Mouse (Mus musculus): Measurements from ENCODE around the gene Chst11. TPM values are rescaled to one million over a fixed set of nuclear protein-coding genes. Genes with fewer than 3 reads are reported as not detected.
A peak's percentile ranks its signal among the peaks of the same experiment; 100 is the strongest.

Gene Chst11
- polyA plus RNA-seq, 1 experiment from 2014 or later, result 4.0 TPM

DNA sequence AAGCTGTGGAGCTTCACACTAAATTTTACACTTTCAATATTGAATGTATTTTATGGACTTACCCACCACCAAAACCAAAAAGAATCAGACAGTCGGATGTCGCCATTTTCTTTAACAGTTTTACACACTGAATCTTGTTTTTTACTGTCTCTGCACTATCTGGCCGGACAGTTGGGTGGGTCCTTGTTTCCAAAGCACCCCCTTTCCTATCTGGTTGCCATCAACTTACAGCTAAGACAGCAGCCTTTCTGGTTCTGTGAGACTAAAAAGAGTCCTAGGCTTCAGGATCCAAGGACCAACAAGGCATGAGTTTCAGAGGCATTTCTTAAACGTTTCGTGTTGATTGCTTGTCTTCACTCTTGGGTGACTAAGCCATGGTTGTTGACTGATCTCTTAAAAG, 168.1 kb downstream of the Chst11 start:
- H3K9ac ChIP-seq, result no peak overlapping the region
- WGBS, result 90% methylated on average over 5 of the region's 5 CpGs
- no peak for ATAC-seq (ENCODE audit: low FRiP score, low read depth)

GRCm38 (mm10) chr10:83153887-83154286, 168.6 kb downstream of the Chst11 start:
- H3K9me3 ChIP-seq, result no peaks in the 10 kb centered on the region
- no peak for ATAC-seq (ENCODE audit: low FRiP score, low read depth)
- 87% methylated on average over 9 of the region's 9 CpGs for WGBS

More for the DNA sequence above, 168.1 kb downstream of the Chst11 start:
- no peaks in the 10 kb centered on the region for H3K27me3 ChIP-seq
- no peaks in the 10 kb centered on the region for H3K36me3 ChIP-seq
- no peak overlapping the region for H3K4me3 ChIP-seq
- H3K4me2 ChIP-seq (replicated peaks), result no peak overlapping the region
- no peaks in the 10 kb centered on the region for H3K9me3 ChIP-seq
- peaks cover 45% of the 10 kb centered on the region for H3K4me1 ChIP-seq
- no peak overlapping the region for H3K27ac ChIP-seq

DNA sequence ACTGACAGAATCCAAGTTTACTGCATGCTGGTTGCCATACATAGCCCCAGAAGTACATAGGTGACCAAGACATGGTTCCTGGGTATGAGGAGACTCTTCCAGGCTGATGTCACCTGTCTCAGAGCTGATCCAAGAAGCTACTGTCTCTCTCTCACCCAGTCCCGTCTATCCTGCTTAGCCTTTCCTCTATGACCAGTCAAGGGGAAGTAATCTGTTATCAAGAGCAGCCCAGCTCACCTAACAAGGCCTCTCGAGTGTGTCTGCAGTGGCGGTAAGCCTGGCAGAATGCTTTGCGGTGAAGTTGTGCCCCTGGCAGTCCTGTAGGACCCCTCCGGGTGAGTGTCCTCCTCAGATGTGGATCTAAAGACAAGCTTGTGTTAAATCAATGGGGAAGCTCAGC, 172.0 kb downstream of the Chst11 start:
- Histone ChIP-seq H3K9me3 (no peaks in the 10 kb centered on the region), H3K4me1 (peaks cover 37% of the 10 kb centered on the region), H3K4me2 (replicated peaks) (no peak overlapping the region), H3K27ac (no peak overlapping the region), H3K27me3 (no peaks in the 10 kb centered on the region), H3K9ac (no peak overlapping the region), H3K36me3 (no peaks in the 10 kb centered on the region), H3K4me3 (no peak overlapping the region)
- no peak for ATAC-seq (ENCODE audit: low FRiP score, low read depth)
- 81% methylated on average over 5 of the region's 5 CpGs for WGBS

More at GRCm38 (mm10) chr10:83153887-83154286, 168.6 kb downstream of the Chst11 start:
- no peak overlapping the region for H3K9ac ChIP-seq
- H3K4me2 ChIP-seq (replicated peaks), result no peak overlapping the region
- H3K4me3 ChIP-seq, result no peak overlapping the region
- peaks cover 49% of the 10 kb centered on the region for H3K4me1 ChIP-seq
- no peak overlapping the region for H3K27ac ChIP-seq
- H3K36me3 ChIP-seq, result no peaks in the 10 kb centered on the region
- no peaks in the 10 kb centered on the region for H3K27me3 ChIP-seq

GRCm38 (mm10) chr10:83158322-83158721, 173.0 kb downstream of the Chst11 start:
- Histone ChIP-seq H3K4me2 (replicated peaks) (no peak overlapping the region), H3K4me3 (no peak overlapping the region), H3K9me3 (no peaks in the 10 kb centered on the region), H3K27ac (no peak overlapping the region), H3K9ac (no peak overlapping the region), H3K36me3 (no peaks in the 10 kb centered on the region), H3K27me3 (no peaks in the 10 kb centered on the region), H3K4me1 (peaks cover 39% of the 10 kb centered on the region)
- 28% methylated on average over 8 of the region's 8 CpGs for WGBS
- no peak for ATAC-seq (ENCODE audit: low FRiP score, low read depth)

GRCm38 (mm10) chr10:83159229-83159628, 173.9 kb downstream of the Chst11 start:
- Histone ChIP-seq H3K4me3 (no peak overlapping the region), H3K9me3 (no peaks in the 10 kb centered on the region), H3K27me3 (no peaks in the 10 kb centered on the region), H3K9ac (no peak overlapping the region), H3K4me1 (peaks cover 47% of the 10 kb centered on the region), H3K36me3 (no peaks in the 10 kb centered on the region), H3K4me2 (replicated peaks) (no peak overlapping the region), H3K27ac (0 out of 2 replicates have a peak overlapping the region, but pooled peaks have one; percentile 8)
- no peak for ATAC-seq (ENCODE audit: low FRiP score, low read depth)
- WGBS, result 84% methylated on average over 8 of the region's 8 CpGs

GRCm38 (mm10) chr10:83161656-83162365, 176.5 kb downstream of the Chst11 start:
- Histone ChIP-seq H3K9me3 (no peaks in the 10 kb centered on the region), H3K27me3 (no peaks in the 10 kb centered on the region), H3K9ac (no peak overlapping the region), H3K27ac (no peak overlapping the region), H3K4me2 (replicated peaks) (no peak overlapping the region), H3K36me3 (no peaks in the 10 kb centered on the region), H3K4me3 (no peak overlapping the region), H3K4me1 (peaks cover 66% of the 10 kb centered on the region)
- WGBS, result 43% methylated on average over 10 of the region's 10 CpGs
- no peak for ATAC-seq (ENCODE audit: low FRiP score, low read depth)

DNA sequence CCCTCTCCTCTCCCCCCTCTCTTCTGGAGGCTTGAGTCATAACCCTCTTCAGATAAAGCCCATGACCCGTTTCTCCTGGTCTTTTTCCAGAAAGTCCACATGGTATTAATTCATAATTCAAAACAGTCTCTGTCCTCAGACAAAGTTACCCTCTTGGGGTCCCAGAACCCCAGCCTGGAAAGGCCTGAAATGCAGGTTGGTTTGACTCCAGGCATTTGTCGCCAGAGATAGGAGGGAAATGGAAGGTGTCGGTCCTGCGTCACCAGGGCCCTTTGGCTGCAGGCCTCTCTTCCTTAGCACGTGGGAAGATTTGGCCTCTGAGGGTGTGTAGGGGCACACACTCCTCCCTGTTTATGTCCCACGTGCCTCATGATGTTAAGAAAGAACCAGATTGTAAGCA, 178.6 kb downstream of the Chst11 start:
- H3K4me2 ChIP-seq (replicated peaks), result no peak overlapping the region

GRCm38 (mm10) chr10:83164901-83165435, 179.7 kb downstream of the Chst11 start:
- Histone ChIP-seq H3K9me3 (no peaks in the 10 kb centered on the region), H3K4me3 (no peak overlapping the region), H3K9ac (no peak overlapping the region), H3K27me3 (no peaks in the 10 kb centered on the region), H3K4me2 (replicated peaks) (no peak overlapping the region), H3K36me3 (no peaks in the 10 kb centered on the region), H3K4me1 (peaks cover 76% of the 10 kb centered on the region), H3K27ac (no peak overlapping the region)
- WGBS, result 79% methylated on average over 9 of the region's 9 CpGs
- ATAC-seq (ENCODE audit: low FRiP score, low read depth), result no peak

More for the DNA sequence above, 178.6 kb downstream of the Chst11 start:
- 48% methylated on average over 6 of the region's 6 CpGs for WGBS
- no peak overlapping the region for H3K27ac ChIP-seq
- no peak overlapping the region for H3K4me3 ChIP-seq
- H3K9ac ChIP-seq, result no peak overlapping the region
- H3K36me3 ChIP-seq, result no peaks in the 10 kb centered on the region
- ATAC-seq (ENCODE audit: low FRiP score, low read depth), result no peak
- H3K9me3 ChIP-seq, result no peaks in the 10 kb centered on the region
- H3K4me1 ChIP-seq, result peaks cover 75% of the 10 kb centered on the region
- H3K27me3 ChIP-seq, result no peaks in the 10 kb centered on the region

DNA sequence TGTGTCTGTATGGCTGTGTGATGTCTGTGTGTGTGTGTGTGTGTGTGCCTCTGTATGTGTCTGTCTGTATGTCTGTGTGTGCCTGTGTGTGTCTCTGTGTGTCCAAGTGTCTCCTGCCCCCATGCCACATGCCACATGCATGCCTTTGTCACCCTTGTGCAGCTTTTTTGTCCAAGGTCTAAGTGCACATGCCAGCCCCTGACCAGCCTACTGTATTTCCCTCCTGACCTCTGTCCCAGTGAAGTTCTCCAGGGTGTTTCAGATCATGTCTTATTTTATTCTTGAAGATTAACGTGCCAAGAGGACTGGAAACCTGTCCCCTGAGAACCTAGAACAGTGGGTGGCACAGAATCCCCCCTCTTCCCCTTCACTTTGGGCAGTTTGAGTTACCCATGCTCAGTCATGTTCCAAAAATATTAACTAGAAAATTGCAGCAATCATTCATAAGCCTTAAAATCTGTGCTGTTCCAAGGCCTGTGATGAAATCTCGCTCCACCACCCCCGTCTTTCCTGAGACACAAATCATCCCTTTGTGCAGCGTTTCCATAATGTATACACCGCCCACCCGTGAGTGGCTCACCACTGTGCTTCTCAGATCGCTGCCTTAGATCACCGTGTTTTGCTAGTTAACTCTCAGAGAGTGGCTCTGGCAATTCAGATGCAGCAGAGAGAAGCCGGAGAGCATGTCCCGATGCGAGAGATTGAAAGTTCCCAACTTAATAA, 180.4 kb downstream of the Chst11 start:
- Histone ChIP-seq H3K9ac (no peak overlapping the region), H3K36me3 (no peaks in the 10 kb centered on the region), H3K27ac (no peak overlapping the region), H3K4me2 (replicated peaks) (no peak overlapping the region), H3K4me3 (no peak overlapping the region), H3K4me1 (peaks cover 78% of the 10 kb centered on the region), H3K9me3 (no peaks in the 10 kb centered on the region), H3K27me3 (no peaks in the 10 kb centered on the region)
- 76% methylated on average over 11 of the region's 11 CpGs for WGBS
- no peak for ATAC-seq (ENCODE audit: low FRiP score, low read depth)

DNA sequence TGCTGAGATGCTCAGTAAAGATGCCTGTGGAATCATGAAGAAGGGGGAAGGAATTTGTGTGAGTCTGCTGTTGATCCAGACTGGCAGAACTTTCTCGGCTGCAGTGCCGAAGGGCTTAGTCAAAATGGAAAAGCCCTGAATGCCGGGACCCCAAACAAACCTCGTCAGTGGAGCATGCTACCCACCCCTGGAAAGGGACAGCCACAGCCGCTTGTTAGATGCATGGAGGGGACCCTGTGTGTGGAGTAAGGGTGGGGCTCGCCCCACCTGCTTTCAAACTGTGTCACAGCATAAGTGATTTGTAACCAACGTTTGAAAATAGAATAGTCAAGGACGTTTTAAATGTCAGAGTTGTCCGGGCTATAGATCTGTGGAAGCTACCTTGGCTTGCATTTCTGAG, 181.0 kb downstream of the Chst11 start:
- Histone ChIP-seq H3K27me3 (no peaks in the 10 kb centered on the region), H3K27ac (no peak overlapping the region), H3K9ac (no peak overlapping the region), H3K4me2 (replicated peaks) (no peak overlapping the region), H3K9me3 (no peaks in the 10 kb centered on the region), H3K36me3 (no peaks in the 10 kb centered on the region), H3K4me3 (no peak overlapping the region), H3K4me1 (peaks cover 81% of the 10 kb centered on the region)
- WGBS, result 72% methylated on average over 9 of the region's 9 CpGs
- no peak for ATAC-seq (ENCODE audit: low FRiP score, low read depth)

DNA sequence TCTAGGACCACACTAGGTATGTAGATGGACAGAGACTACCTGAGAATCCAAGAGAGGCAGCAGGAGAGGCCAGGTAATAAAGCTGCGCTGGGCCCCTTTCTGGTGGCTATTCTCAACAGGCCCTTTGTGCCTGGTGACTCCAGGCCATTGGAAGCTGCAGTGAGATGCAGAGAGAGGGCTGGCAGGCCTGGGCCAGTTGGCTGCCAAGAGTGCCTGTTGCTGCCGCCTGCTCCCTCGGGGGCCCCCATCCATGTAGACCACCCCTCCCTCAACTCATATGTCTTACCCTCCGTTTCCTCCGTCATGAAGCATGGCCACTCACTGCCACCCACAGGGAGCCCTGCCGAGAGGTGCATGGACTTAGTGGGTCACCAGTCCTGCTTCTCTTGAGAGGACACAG, 182.2 kb downstream of the Chst11 start:
- no peak overlapping the region for H3K27ac ChIP-seq
- H3K27me3 ChIP-seq, result no peaks in the 10 kb centered on the region
- ATAC-seq (ENCODE audit: low FRiP score, low read depth), result no peak
- H3K9me3 ChIP-seq, result no peaks in the 10 kb centered on the region
- WGBS, result 76% methylated on average over 6 of the region's 6 CpGs
- H3K4me3 ChIP-seq, result no peak overlapping the region
- H3K36me3 ChIP-seq, result no peaks in the 10 kb centered on the region
- H3K9ac ChIP-seq, result no peak overlapping the region
- no peak overlapping the region for H3K4me2 ChIP-seq (replicated peaks)
- peaks cover 70% of the 10 kb centered on the region for H3K4me1 ChIP-seq

DNA sequence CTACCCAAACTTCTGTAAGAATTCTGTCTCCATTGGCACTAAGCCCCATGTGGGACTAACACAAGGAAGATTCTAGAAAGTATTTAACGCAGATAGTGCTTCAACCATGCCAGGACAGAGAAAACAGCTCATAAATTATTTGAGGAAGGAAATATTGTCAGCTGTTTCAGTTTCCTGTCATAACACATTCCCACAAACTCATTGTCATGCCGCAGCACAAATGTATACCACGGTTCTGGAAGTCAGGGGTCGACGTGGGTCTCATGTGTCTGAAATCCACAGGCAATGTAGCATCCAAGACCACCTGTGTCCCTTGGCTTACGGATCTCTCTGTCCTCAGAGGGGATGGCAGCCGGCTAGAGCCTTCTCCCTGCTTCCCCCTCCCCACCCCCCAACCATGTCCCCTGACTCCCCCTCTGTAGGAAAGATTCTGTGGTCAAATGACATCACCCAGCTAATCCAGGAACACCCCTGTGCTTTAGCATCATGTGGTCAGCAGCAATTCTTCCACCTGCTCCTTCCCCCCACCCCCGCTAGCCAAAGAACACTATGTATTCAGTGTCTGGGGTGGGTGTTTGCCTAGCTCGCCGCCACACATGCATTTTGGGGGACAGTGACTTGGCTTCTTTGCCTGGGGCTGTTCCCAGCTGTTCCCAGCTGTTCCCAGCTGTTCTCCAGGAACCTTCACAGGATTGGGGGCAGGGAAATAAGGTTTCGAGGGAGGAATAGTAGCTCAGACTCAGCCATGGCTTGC, 183.2 kb downstream of the Chst11 start:
- no peaks in the 10 kb centered on the region for H3K9me3 ChIP-seq
- H3K27ac ChIP-seq, result no peak overlapping the region
- H3K9ac ChIP-seq, result no peak overlapping the region
- H3K36me3 ChIP-seq, result no peaks in the 10 kb centered on the region
- no peak overlapping the region for H3K4me3 ChIP-seq
- WGBS, result 71% methylated on average over 11 of the region's 11 CpGs
- no peak for ATAC-seq (ENCODE audit: low FRiP score, low read depth)
- no peak overlapping the region for H3K4me2 ChIP-seq (replicated peaks)
- H3K27me3 ChIP-seq, result no peaks in the 10 kb centered on the region
- H3K4me1 ChIP-seq, result peaks cover 60% of the 10 kb centered on the region

All from limb, embryonic 13.5 days (tissue).